Mouse (Mus musculus): ENCODE data around the gene H2-Q10. TPM values are rescaled to one million over a fixed set of nuclear protein-coding genes. Genes with fewer than 3 reads are reported as not detected.
A peak's percentile ranks its signal among the peaks of the same experiment; 100 is the strongest.
"Not testable (repeated sequence)": the region's sequence is repeated elsewhere in the genome, so short reads cannot be mapped to it uniquely, and the experiment has no call there.

H2-Q10 gene
- polyA plus RNA-seq, 3 experiments from 2014 or later, result 14.2 to 25.0 (median 24.2) TPM

DNA sequence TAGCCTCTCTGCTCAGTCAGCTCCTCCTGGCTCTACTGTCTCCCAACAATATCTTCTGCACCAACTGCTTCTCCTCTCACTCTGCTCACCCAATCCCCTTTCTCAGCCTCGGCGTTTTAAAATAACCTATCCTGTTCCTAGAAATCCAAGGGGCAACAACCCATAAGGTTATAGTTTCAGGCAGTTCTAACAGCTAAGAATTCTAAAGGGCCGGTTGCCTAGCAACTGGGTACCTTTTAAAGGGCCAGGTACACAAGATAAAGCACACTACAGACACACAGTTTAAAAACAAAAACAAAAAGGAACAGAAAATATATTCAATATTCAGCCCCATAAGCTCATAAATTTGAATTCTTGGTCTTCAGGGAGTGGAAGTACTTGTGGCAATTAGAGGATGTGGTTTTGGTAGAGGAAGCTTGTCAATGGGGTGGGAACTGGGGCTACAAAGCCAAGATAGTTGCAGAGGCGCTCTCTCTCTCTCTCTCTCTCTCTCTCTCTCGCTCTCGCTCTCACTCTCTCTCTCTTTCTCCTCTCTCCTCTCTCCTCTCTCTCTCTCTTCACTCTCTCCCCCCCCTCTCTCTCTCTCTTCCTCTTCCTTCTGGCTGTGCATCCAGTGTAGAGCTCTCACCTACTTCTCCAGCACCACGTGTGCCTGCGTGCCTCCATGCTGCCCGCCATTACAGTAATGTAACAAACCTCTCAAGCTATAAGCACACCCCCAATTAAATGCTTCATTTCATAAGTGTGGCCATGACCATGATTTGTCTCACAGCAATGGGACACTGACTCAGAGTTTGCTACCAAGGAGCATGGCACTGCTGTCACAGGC, 9.2 kb upstream of the H2-Q10 start:
- ATAC-seq, result peak; percentile 96

- not testable (repeated sequence) for ATAC-seq
Measured at GRCm38 (mm10) chr17:35465651-35466050, 4.2 kb upstream of the H2-Q10 start.

DNA sequence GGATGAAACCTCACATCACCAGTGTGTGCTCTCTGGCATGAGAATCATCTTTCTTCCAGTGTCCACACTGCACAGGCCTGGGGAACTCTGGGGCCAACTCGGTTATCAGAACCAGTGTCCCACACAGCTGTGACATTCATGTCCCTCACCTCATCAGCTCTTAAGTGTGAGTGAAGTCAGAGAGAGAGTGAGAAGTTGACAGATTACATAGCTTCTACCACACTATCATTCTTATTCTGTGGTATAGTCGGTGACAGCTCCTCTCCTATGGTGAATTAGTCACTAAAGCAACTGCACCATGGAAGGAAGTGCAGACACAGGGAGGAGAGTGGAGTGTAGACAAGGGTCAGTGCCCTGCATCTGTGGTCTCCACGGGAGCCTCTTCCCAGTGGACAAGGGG, 953 bp upstream of the H2-Q10 start:
- not testable (repeated sequence) for ATAC-seq

- ATAC-seq, result no peak
Measured at GRCm38 (mm10) chr17:35484066-35484465, 14.2 kb downstream of the H2-Q10 start.

- no peak for ATAC-seq
Measured at GRCm38 (mm10) chr17:35485702-35486101, 15.8 kb downstream of the H2-Q10 start.

DNA sequence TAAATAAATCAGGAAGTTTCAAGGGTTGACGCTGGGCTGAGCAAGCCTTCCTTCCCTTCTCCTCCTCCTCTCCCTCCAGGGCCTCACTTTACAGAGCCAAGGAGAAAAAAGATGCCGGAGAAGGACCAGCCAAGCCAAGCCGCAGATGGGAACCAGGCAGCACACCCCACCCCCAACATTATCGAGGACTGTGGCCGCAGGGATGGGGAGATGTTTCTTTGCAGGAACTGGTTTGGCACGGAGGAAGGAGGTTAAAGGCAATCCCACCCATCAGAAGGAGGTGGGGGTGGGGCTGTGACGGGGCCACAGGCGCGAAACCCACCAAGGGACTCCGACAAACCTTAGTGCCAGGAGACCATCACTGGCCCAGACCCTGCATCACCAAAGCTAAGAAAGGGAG, 16.8 kb downstream of the H2-Q10 start:
- no peak for ATAC-seq

- no peak for ATAC-seq
Measured at GRCm38 (mm10) chr17:35488041-35488440, 18.2 kb downstream of the H2-Q10 start.

- ATAC-seq, result no peak
Measured at GRCm38 (mm10) chr17:35490320-35490719, 20.4 kb downstream of the H2-Q10 start.

DNA sequence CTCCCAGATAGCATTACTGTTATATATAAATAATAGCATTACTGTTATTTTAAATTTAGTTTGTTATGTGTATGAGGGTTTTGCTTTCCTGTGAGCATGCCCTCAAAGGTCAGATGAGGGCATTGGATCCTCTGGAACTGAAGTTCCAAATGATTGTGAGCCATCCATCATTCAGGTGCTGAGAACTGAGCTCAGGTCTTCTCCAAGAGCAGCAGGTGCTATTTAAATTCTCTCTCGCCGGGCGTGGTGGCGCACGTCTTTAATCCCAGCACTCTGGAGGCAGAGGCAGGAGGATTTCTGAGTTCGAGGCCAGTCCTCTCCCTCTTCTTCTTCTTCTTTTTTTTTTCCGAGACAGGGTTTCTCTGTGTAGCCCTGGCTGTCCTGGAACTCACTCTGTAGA, 27.2 kb downstream of the H2-Q10 start:
- no peak for ATAC-seq

DNA sequence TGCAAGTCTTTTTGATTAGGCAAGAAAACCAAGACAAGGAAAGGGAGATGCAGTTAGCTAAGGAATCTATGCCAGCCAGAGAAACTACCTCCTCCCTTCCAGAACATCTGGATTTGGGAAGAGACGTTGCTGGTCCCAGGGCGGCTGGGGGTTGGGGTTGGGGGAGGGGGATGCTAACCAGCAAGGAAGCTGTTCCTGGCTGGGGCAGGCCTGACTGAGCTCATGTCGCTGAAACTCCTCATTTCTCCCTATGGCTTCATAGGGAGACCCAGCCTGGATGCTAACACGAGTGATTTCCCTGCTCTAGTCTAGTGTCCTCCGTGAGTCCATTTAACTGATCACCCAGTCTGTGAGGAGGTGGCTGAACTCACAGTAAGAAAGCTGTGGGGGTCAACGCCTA, 32.3 kb downstream of the H2-Q10 start:
- ATAC-seq, result no peak

- ATAC-seq, result no peak
Measured at GRCm38 (mm10) chr17:35502762-35503161, 32.9 kb downstream of the H2-Q10 start.

DNA sequence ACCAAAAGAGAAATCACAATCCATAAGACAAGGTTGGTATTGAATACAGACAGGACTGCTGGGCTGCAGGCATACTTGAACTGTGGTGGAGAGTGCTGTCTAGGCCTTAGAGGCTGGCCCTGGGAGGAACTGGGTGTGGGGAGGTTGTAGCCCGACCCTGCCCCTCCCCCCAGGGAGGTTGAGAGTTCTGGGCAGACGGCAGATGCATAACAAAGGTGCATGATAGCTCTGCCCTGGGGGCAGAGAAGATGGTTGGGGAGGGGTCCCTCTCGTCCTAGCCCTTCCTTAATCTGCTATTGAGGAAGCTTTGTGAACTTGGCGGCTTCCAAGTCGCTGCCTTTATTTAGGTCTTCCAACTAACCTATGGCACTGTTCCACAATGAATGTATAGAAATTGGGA, 34.0 kb downstream of the H2-Q10 start:
- no peak for ATAC-seq

DNA sequence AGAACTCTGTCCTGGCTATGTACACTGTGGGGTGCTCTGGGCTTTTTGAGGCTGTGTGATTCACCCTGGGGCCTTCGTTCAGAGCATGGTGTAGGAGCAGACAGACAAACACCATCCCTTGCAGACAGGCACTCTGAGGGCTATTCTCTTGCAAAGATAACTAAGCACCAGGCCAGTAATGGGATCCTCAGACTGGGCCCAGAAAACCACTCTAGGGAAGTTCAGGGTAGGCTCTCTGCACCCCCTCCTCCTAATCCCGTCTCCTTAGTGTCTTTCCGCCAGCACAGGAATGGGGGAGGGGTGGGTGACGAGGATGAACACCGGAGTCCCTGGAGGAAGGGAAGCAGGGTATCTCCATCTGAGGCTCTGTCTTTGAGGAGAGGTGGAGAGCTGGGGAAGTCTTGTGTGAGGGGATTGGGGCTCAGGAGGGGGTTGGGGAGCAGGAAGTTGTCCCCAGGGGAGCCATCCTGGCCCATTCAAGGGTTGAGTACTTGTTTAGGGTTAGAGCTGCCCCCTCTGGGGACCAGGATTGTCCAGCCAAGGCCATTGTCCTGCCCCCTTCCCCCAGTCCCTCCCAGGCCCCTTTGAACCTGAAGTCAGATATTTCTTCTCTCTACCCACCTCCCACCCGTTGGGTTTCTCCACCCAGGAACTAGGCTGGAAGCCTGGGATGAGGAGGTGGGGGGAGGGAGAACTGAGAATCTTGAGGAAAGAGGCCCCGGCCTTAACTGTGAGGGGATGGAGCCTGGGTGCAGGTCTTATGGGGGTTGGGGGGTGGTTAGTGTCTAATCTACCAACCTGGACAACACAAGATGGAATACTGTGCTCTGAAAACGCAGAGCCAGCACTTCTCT, 35.0 kb downstream of the H2-Q10 start:
- no peak for ATAC-seq

DNA sequence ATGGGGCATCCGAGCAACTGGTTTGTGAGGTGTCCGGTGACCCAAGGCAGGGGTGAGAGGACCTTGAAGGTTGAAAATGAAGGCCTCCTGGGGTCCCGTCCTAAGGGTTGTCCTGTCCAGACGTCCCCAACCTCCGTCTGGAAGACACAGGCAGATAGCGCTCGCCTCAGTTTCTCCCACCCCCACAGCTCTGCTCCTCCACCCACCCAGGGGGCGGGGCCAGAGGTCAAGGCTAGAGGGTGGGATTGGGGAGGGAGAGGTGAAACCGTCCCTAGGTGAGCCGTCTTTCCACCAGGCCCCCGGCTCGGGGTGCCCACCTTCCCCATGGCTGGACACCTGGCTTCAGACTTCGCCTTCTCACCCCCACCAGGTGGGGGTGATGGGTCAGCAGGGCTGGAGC, 35.9 kb downstream of the H2-Q10 start, which contains the start of gene Pou5f1:
Pou5f1 (plus strand) TSS at position 243 of the 400 bp plus-strand sequence.
- no peak for ATAC-seq

DNA sequence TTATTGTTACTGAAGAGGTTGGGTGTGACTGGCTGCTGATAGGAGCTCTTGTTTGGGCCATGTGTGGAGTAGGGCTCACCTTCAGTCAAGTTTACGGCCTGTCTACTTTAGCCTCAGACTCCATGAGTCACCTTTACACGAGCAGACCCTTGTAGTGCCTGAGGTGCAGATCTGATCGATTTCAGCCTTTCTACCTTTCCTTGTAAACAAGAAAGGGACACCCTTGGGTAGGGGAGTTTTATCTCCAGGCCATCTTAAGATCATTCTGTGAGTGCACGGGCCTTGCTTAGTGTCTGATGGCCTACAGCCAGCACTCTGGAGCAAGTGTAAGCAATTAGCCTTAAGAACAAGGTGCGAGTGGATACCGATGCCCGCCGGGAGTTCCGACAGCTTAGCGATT, 37.0 kb downstream of the H2-Q10 start:
- no peak for ATAC-seq

DNA sequence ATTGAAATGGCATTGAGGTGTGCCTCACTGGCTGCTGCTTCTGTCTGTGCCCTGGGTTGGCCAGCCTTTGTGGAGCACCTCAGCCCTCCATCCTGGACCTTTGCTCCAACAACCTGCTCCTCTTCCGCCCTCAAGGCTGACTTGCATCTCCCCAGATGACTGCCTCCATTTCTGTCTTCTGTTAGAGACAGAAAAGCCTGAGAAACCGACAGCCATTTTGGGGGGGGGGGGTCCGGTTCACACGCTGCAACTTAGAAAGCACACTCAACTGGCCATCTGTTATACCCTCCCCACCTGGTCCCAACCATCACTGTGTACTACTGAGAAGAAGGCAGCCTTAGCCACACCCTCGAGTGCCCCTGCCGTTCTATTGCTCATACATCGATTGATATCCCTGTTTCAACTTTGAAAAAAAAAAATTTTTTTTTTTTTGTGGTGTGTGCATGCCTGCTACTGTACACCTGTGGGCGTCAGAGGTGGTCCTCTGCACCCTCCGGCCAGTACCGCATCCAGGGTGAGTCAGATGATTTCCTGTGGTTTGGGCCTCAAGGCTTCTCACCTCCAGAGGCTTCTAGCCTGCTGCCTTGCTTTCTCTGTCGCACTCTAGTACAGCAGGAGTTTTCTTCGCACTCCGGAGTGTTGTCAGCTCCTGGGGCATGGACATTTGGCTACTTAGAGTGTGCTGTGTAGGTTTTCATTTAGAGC, 37.8 kb downstream of the H2-Q10 start:
- no peak for ATAC-seq

DNA sequence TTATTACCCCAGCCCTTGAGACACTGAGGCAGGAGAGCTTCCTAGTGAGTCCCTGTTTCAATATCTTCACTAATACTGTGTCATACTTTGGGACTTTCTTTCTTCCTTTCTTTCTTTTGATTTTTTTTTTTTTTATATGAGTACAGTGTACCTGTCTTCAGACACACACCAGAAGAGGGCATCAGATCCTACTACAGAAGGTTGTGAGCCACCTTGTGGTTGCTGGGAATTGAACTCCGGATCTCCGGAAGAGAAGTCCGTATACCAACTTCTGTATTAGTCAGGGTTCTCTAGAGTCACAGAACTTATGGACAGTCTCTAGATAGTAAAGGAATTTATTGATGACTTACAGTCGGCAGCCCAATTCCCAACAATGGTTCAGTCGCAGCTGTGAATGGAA, 38.4 kb downstream of the H2-Q10 start:
- not testable (repeated sequence) for ATAC-seq

DNA sequence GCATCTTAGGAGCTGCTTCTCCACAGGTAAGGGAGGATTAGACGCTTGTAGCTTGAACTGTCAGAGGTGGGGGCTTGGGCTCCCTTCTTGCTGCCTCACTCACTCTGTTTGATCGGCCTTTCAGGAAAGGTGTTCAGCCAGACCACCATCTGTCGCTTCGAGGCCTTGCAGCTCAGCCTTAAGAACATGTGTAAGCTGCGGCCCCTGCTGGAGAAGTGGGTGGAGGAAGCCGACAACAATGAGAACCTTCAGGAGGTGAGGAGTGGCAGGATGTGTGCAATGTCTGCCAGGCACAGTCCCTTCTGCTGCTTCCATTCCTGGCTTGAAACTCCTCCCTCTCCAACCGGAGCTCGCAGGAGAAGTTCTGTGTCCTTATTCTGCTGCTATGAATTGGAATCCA, 39.4 kb downstream of the H2-Q10 start:
- peak; percentile 67 for ATAC-seq

GRCm38 (mm10) chr17:35512916-35513626, 43.2 kb downstream of the H2-Q10 start:
- ATAC-seq, result no peak

DNA sequence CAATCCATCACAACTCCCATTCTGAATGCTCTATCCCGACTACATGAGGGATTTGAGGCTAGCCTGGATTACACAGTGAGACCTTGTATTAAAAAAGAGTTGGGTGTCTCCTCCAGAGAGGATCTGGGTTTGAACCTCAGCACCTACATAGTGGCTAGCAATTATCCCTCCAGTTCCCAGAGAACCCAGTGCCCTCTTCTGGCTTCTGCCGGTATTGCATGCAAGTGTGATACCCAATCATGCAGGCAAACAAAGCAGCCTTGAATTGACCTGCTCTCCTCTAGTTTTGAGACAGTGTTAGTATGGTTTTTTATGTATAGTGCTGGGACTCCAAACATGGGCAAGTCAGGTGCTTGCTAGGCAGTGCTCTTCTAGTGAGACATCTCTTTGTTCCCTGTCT, 44.0 kb downstream of the H2-Q10 start:
- ATAC-seq, result no peak

DNA sequence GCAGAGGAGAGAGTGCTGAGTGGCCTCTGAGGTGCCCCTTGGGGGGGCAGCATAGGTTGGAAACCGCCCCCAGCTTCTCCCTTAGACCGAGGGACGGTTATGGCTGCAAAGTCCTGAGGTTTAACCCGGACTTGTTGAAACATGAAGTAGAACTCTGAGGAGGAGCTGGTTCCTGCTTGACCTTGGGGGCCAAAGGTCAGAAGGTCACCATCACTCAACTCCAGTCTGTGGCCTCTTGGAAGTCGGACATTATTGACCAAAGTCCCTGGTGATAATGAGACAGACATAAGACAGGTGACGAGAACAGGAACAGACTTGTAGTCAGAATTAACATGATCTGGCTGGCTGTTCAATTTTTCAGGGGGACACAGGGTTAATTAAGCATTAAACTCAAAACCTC, 44.9 kb downstream of the H2-Q10 start:
- ATAC-seq, result no peak

- peak; percentile 29 for ATAC-seq
Measured at GRCm38 (mm10) chr17:35515911-35516640, 46.2 kb downstream of the H2-Q10 start.

Data from inflammation-experienced regulatory T-cells, adult 6 months (primary cell).